Mouse (Mus musculus) olfactory bulb, adult 2 months (tissue): ENCODE data around the gene Cwc25.

Experiments used
- CTCF ChIP-seq: fragments of 200-500 bp; IDR thresholded peaks from 2 replicates; pipeline ENCODE4 v1.5.1; 2012; ENCODE audit warnings: low read depth, mild to moderate bottlenecking, low read length, moderate library complexity; ENCODE audit not compliant: insufficient read depth
- POLR2A ChIP-seq: fragments of 200-500 bp; IDR thresholded peaks from 2 replicates; pipeline ENCODE4 v1.6.1; 2012; ENCODE audit warnings: mild to moderate bottlenecking, low read depth, low read length, moderate library complexity; ENCODE audit not compliant: insufficient read depth

GRCm38 (mm10) chr11:97712286-97712685 is 54.1 kb downstream of the Cwc25 start:
- TF ChIP-seq POLR2A, result no peak
- no peak for TF ChIP-seq CTCF
